Mouse (Mus musculus): ENCODE data around the gene Rrp1b. TPM values are rescaled to one million over a fixed set of nuclear protein-coding genes. Genes with fewer than 3 reads are reported as not detected.

Gene Rrp1b
- total and polyA plus RNA-seq, 3 experiments, result 4.8 to 10.3 (median 7.9) TPM

GRCm38 (mm10) chr17:32012254-32012653 is 23.6 kb upstream of the Rrp1b start:
- H3K79me2 ChIP-seq (replicated peaks; ENCODE audit: control insufficient read depth, insufficient read depth, low read length), result no peaks in the 10 kb centered on the region
- no peak overlapping the region for H3K27ac ChIP-seq
- DNase-seq, result no peak
- H3K4me3 ChIP-seq, result no peak overlapping the region
- no peaks in the 10 kb centered on the region for H3K27me3 ChIP-seq (ENCODE audit: control insufficient read depth, insufficient read depth, low read length)
- no peaks in the 10 kb centered on the region for H3K36me3 ChIP-seq (ENCODE audit: control insufficient read depth, insufficient read depth, low read length)
- TF ChIP-seq POLR2A (IDR thresholded peaks at IDR 0.05; ENCODE audit: insufficient read depth, low read depth, low read length) (no peak), EP300 (IDR thresholded peaks at IDR 0.05; ENCODE audit: insufficient read depth, low read depth, low read length) (no peak)
- intact Hi-C loops (cut with DNase I), result no loop called here
- H3K9ac ChIP-seq (ENCODE audit: low read depth, low read length), result no peak overlapping the region
- peaks cover 4% of the 10 kb centered on the region for H3K4me1 ChIP-seq (ENCODE audit: control insufficient read depth, insufficient read depth, low read length)
- 51% methylated on average over 3 of the region's 3 CpGs for WGBS

GRCm38 (mm10) chr17:32013659-32014058 is 22.2 kb upstream of the Rrp1b start:
- no peak for TF ChIP-seq POLR2A (IDR thresholded peaks at IDR 0.05; ENCODE audit: insufficient read depth, low read depth, low read length)
- no peak for TF ChIP-seq EP300 (IDR thresholded peaks at IDR 0.05; ENCODE audit: insufficient read depth, low read depth, low read length)
- TF ChIP-seq CTCF (IDR thresholded peaks at IDR 0.05), result no peak
- Histone ChIP-seq H3K4me3 (no peak overlapping the region), H3K9ac (ENCODE audit: low read depth, low read length) (no peak overlapping the region), H3K36me3 (ENCODE audit: control insufficient read depth, insufficient read depth, low read length) (no peaks in the 10 kb centered on the region), H3K4me1 (ENCODE audit: control insufficient read depth, insufficient read depth, low read length) (peaks cover 8% of the 10 kb centered on the region), H3K27me3 (ENCODE audit: control insufficient read depth, insufficient read depth, low read length) (no peaks in the 10 kb centered on the region), H3K79me2 (replicated peaks; ENCODE audit: control insufficient read depth, insufficient read depth, low read length) (no peaks in the 10 kb centered on the region), H3K27ac (no peak overlapping the region)
- DNase-seq, result no peak
- intact Hi-C loops (cut with DNase I), result no loop called here

DNA sequence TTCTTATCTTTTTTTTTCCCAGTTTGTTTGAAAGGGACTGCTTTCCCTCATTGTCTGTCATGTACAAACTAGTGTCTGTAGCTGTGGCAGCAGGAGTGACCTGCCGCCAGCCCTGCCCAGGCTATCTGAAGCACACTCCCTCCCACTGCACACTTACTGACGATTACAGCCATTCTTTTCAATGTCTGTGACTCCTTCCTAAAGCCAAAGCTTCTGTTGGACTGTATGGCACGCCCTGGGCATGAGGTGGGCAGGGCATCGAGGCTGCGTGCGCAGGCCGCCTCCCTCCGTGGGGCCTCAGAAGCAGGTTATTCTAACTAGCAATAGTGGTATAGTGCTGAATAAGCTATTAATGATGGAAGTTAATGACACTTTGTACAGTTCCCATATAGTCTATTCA is 19.4 kb upstream of the Rrp1b start:
- H3K9ac ChIP-seq (ENCODE audit: low read depth, low read length), result no peak overlapping the region
- H3K27ac ChIP-seq, result no peak overlapping the region
- no peaks in the 10 kb centered on the region for H3K79me2 ChIP-seq (replicated peaks; ENCODE audit: control insufficient read depth, insufficient read depth, low read length)
- no peaks in the 10 kb centered on the region for H3K36me3 ChIP-seq (ENCODE audit: control insufficient read depth, insufficient read depth, low read length)
- DNase-seq, result no peak
- H3K4me3 ChIP-seq, result no peak overlapping the region
- intact Hi-C loops (cut with DNase I), result no loop called here
- TF ChIP-seq POLR2A (IDR thresholded peaks at IDR 0.05; ENCODE audit: insufficient read depth, low read depth, low read length), result no peak
- TF ChIP-seq CTCF (IDR thresholded peaks at IDR 0.05), result no peak
- TF ChIP-seq EP300 (IDR thresholded peaks at IDR 0.05; ENCODE audit: insufficient read depth, low read depth, low read length), result no peak
- peaks cover 9% of the 10 kb centered on the region for H3K4me1 ChIP-seq (ENCODE audit: control insufficient read depth, insufficient read depth, low read length)
- H3K27me3 ChIP-seq (ENCODE audit: control insufficient read depth, insufficient read depth, low read length), result no peaks in the 10 kb centered on the region
- 89% methylated on average over 8 of the region's 8 CpGs for WGBS

- Histone ChIP-seq H3K27me3 (ENCODE audit: control insufficient read depth, insufficient read depth, low read length) (no peaks in the 10 kb centered on the region), H3K27ac (peak overlapping the region; percentile 87), H3K36me3 (ENCODE audit: control insufficient read depth, insufficient read depth, low read length) (no peaks in the 10 kb centered on the region), H3K9ac (ENCODE audit: low read depth, low read length) (0 out of 2 replicates have a peak overlapping the region, but pooled peaks have one; percentile 10), H3K79me2 (replicated peaks; ENCODE audit: control insufficient read depth, insufficient read depth, low read length) (no peaks in the 10 kb centered on the region), H3K4me1 (ENCODE audit: control insufficient read depth, insufficient read depth, low read length) (peaks cover 6% of the 10 kb centered on the region; the same call in 1 of the 2 replicates), H3K4me3 (no peak overlapping the region)
- intact Hi-C loops (cut with DNase I), result no loop called here
- 59% methylated on average over 5 of the region's 5 CpGs for WGBS
- peak; percentile 72; the same call in 1 of the 2 replicates for TF ChIP-seq EP300 (IDR thresholded peaks at IDR 0.05; ENCODE audit: insufficient read depth, low read depth, low read length)
- TF ChIP-seq POLR2A (IDR thresholded peaks at IDR 0.05; ENCODE audit: insufficient read depth, low read depth, low read length), result no peak
- peak; percentile 30 to 55 for DNase-seq
Measured at GRCm38 (mm10) chr17:32018127-32018894, 17.6 kb upstream of the Rrp1b start.

GRCm38 (mm10) chr17:32021981-32022380 is 13.9 kb upstream of the Rrp1b start:
- TF ChIP-seq POLR2A (IDR thresholded peaks at IDR 0.05; ENCODE audit: insufficient read depth, low read depth, low read length) (no peak), EP300 (IDR thresholded peaks at IDR 0.05; ENCODE audit: insufficient read depth, low read depth, low read length) (no peak), CTCF (IDR thresholded peaks at IDR 0.05) (no peak)
- no peaks in the 10 kb centered on the region for H3K36me3 ChIP-seq (ENCODE audit: control insufficient read depth, insufficient read depth, low read length)
- peaks cover 5% of the 10 kb centered on the region; the same call in 1 of the 2 replicates for H3K4me1 ChIP-seq (ENCODE audit: control insufficient read depth, insufficient read depth, low read length)
- H3K4me3 ChIP-seq, result no peak overlapping the region
- H3K9ac ChIP-seq (ENCODE audit: low read depth, low read length), result no peak overlapping the region
- no peaks in the 10 kb centered on the region for H3K79me2 ChIP-seq (replicated peaks; ENCODE audit: control insufficient read depth, insufficient read depth, low read length)
- no peak for DNase-seq
- intact Hi-C loops (cut with DNase I), result loop anchor here (5.0 kb wide), 1 partner anchor 85 kb away; no protein-coding TSS in a partner anchor
- WGBS, result 96% methylated on average over 3 of the region's 3 CpGs
- no peak overlapping the region for H3K27ac ChIP-seq
- no peaks in the 10 kb centered on the region for H3K27me3 ChIP-seq (ENCODE audit: control insufficient read depth, insufficient read depth, low read length)

DNA sequence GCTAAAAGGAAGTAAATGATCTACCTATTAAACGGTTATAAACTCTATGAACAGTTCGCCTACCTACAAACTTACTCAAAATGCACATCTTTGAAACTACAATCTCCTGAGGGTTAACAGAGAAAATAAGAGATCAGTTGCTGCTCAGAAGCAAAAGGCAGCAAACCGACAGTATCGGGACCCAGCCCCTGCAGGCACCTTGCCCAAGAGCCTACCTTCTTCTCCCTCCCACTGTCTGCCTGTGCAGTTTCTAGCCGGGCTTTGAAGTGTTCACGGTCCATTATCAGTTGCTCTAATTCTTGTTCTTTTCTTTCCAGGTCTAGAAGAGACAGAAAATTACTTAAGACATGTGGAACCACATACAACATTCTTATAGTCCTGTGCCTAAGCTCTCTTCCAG is 13.3 kb upstream of the Rrp1b start:
- Histone ChIP-seq H3K79me2 (replicated peaks; ENCODE audit: control insufficient read depth, insufficient read depth, low read length) (no peaks in the 10 kb centered on the region), H3K27me3 (ENCODE audit: control insufficient read depth, insufficient read depth, low read length) (no peaks in the 10 kb centered on the region), H3K4me1 (ENCODE audit: control insufficient read depth, insufficient read depth, low read length) (peaks cover 2% of the 10 kb centered on the region; the same call in 1 of the 2 replicates), H3K9ac (ENCODE audit: low read depth, low read length) (no peak overlapping the region), H3K27ac (no peak overlapping the region), H3K4me3 (no peak overlapping the region), H3K36me3 (ENCODE audit: control insufficient read depth, insufficient read depth, low read length) (no peaks in the 10 kb centered on the region)
- intact Hi-C loops (cut with DNase I), result loop anchor here (5.0 kb wide), 1 partner anchor 85 kb away; no protein-coding TSS in a partner anchor
- DNase-seq, result no peak
- 78% methylated on average over 6 of the region's 6 CpGs for WGBS
- TF ChIP-seq EP300 (IDR thresholded peaks at IDR 0.05; ENCODE audit: insufficient read depth, low read depth, low read length) (no peak), CTCF (IDR thresholded peaks at IDR 0.05) (no peak), POLR2A (IDR thresholded peaks at IDR 0.05; ENCODE audit: insufficient read depth, low read depth, low read length) (no peak)
